37 mouse cellular contexts compared by ENCODE assay signal in genomic region chr16:4945415-4945814, GRCm38 (mm10). TPM values are rescaled to one million over a fixed set of nuclear protein-coding genes. Genes with fewer than 3 reads are reported as not detected.
"Had no signal": no experiment of that assay in that cellular context is flagged by ENCODE, and none has a peak within 500 bp of the region (broad histone marks: within the 10 kb centered on the region; RNA-seq: fewer than 3 reads in every experiment).

No protein-coding gene starts in this region.

- ATAC-seq: forebrain, postnatal 0 days; hindbrain, postnatal 0 days; intestine, embryonic 16.5 days had no signal

- H3K9ac ChIP-seq: forebrain, postnatal 0 days; heart, embryonic 12.5 days; hindbrain, embryonic 12.5 days; hindbrain, embryonic 15.5 days; kidney, embryonic 15.5 days; limb, embryonic 13.5 days; limb, embryonic 15.5 days; liver, embryonic 14.5 days had no signal

- DNase-seq: forebrain, postnatal 0 days; gastrocnemius, adult 2 months; gastrocnemius, postnatal 10 days; gastrocnemius, postnatal 25 days; heart, adult 18-20 months; heart, postnatal 10 days; heart, postnatal 4 days; layer of hippocampus, postnatal 36 days; left cerebral cortex, postnatal 4 days had no signal

- H3K9me3 ChIP-seq: heart, embryonic 10.5 days; heart, embryonic 12.5 days; hindbrain, embryonic 10.5 days; hindbrain, embryonic 12.5 days; hindbrain, embryonic 15.5 days; kidney, embryonic 15.5 days; limb, embryonic 13.5 days; limb, embryonic 15.5 days had no signal

- H3K27me3 ChIP-seq: heart, embryonic 12.5 days; hindbrain, embryonic 12.5 days; hindbrain, embryonic 15.5 days; kidney, embryonic 15.5 days; limb, embryonic 13.5 days; limb, embryonic 15.5 days had no signal

- H3K4me2 ChIP-seq: heart, embryonic 12.5 days; hindbrain, embryonic 12.5 days; hindbrain, embryonic 15.5 days; kidney, embryonic 15.5 days; limb, embryonic 13.5 days; limb, embryonic 15.5 days had no signal

- H3K4me3 ChIP-seq: gastrocnemius, adult 2 months; heart, embryonic 10.5 days; heart, embryonic 12.5 days; hindbrain, embryonic 10.5 days; hindbrain, embryonic 12.5 days; hindbrain, embryonic 15.5 days; kidney, embryonic 15.5 days; limb, embryonic 13.5 days; limb, embryonic 15.5 days had no signal

- H3K27ac ChIP-seq: gastrocnemius, adult 2 months; heart, embryonic 10.5 days; hindbrain, embryonic 10.5 days; hindbrain, embryonic 12.5 days; hindbrain, embryonic 15.5 days; hindbrain, postnatal 0 days; kidney, embryonic 15.5 days; limb, embryonic 13.5 days; limb, embryonic 15.5 days; liver, embryonic 14.5 days had no signal

- H3K4me1 ChIP-seq: heart, embryonic 10.5 days had no signal

RNA-seq across cellular contexts. Expression of gene Sept12, which starts 52.2 kb away (rescaled TPM):
- total RNA-seq: forebrain, postnatal 0 days; gastrocnemius, adult 2 months; gastrocnemius, postnatal 10 days; gastrocnemius, postnatal 25 days; gastrocnemius, postnatal 4 days; granulocyte monocyte progenitor cell, adult 5-6 weeks; heart, adult 18-20 months; heart, adult 8-10 months; heart, postnatal 10 days; heart, postnatal 25 days; heart, postnatal 4 days; hindbrain, postnatal 0 days; layer of hippocampus, adult 18-20 months; layer of hippocampus, postnatal 14 days; layer of hippocampus, postnatal 36 days; left cerebral cortex, adult 18-20 months; left cerebral cortex, adult 8-10 months; left cerebral cortex, postnatal 10 days; left cerebral cortex, postnatal 25 days; left cerebral cortex, postnatal 4 days had no signal
- polyA plus RNA-seq: forebrain, postnatal 0 days; frontal cortex, adult 2 months; heart, embryonic 10.5 days; heart, embryonic 12.5 days; heart, embryonic 14.5 days; heart, embryonic 16.5 days; hindbrain, embryonic 12.5 days; hindbrain, embryonic 15.5 days; hindbrain, postnatal 0 days; intestine, embryonic 14.5 days; intestine, embryonic 16.5 days; kidney, adult 2 months; kidney, embryonic 15.5 days; kidney, postnatal 0 days; limb, embryonic 11.5 days; limb, embryonic 13.5 days; limb, embryonic 15.5 days had no signal
